Mouse (Mus musculus): ENCODE results near the gene Slc25a43.
A peak's percentile ranks its signal among the peaks of the same experiment; 100 is the strongest.
"Not testable (repeated sequence)": the region's sequence is repeated elsewhere in the genome, so short reads cannot be mapped to it uniquely, and the experiment has no call there.

Gene Slc25a43

GRCm38 (mm10) chrX:36789360-36789759, 45.9 kb downstream of the Slc25a43 start:
- DNase-seq (ENCODE audit: low spot score in 2 of 2), result no peak

- DNase-seq (ENCODE audit: low spot score in 2 of 2), result no peak
Observed at GRCm38 (mm10) chrX:36794571-36794970, 51.1 kb downstream of the Slc25a43 start.

GRCm38 (mm10) chrX:36795424-36796162, 52.1 kb downstream of the Slc25a43 start, which contains the start of gene Slc25a5:
Gene Slc25a5, plus strand, starts transcription at chrX:36795651.
- peak; percentile 84 for DNase-seq (ENCODE audit: low spot score in 2 of 2)

- peak; percentile 78 to 82 for DNase-seq (ENCODE audit: low spot score in 2 of 2)
Observed at GRCm38 (mm10) chrX:36796163-36796581, 52.7 kb downstream of the Slc25a43 start.

GRCm38 (mm10) chrX:36796734-36797133, 53.3 kb downstream of the Slc25a43 start:
- DNase-seq (ENCODE audit: low spot score in 2 of 2), result not testable (repeated sequence)

GRCm38 (mm10) chrX:36799131-36799879, 55.8 kb downstream of the Slc25a43 start:
- DNase-seq (ENCODE audit: low spot score in 2 of 2), result no peak

- no peak for DNase-seq (ENCODE audit: low spot score in 2 of 2)
Observed at GRCm38 (mm10) chrX:36803189-36803588, 59.7 kb downstream of the Slc25a43 start.

- peak; percentile 66 to 68 for DNase-seq (ENCODE audit: low spot score in 2 of 2)
Observed at GRCm38 (mm10) chrX:36804196-36804595, 60.7 kb downstream of the Slc25a43 start.

GRCm38 (mm10) chrX:36805466-36806235, 62.2 kb downstream of the Slc25a43 start:
- no peak for DNase-seq (ENCODE audit: low spot score in 2 of 2)

GRCm38 (mm10) chrX:36807360-36808317, 64.2 kb downstream of the Slc25a43 start:
- DNase-seq (ENCODE audit: low spot score in 2 of 2), result peak; percentile 90 to 91

- DNase-seq (ENCODE audit: low spot score in 2 of 2), result no peak
Observed at GRCm38 (mm10) chrX:36808318-36808683, 64.8 kb downstream of the Slc25a43 start.

GRCm38 (mm10) chrX:36811377-36811776, 67.9 kb downstream of the Slc25a43 start:
- no peak for DNase-seq (ENCODE audit: low spot score in 2 of 2)

GRCm38 (mm10) chrX:36814161-36814836, 70.8 kb downstream of the Slc25a43 start:
- DNase-seq (ENCODE audit: low spot score in 2 of 2), result no peak

GRCm38 (mm10) chrX:36815022-36815421, 71.6 kb downstream of the Slc25a43 start:
- no peak for DNase-seq (ENCODE audit: low spot score in 2 of 2)

- no peak for DNase-seq (ENCODE audit: low spot score in 2 of 2)
Observed at GRCm38 (mm10) chrX:36815439-36815838, 72.0 kb downstream of the Slc25a43 start.

GRCm38 (mm10) chrX:36816368-36816899, 73.0 kb downstream of the Slc25a43 start:
- no peak for DNase-seq (ENCODE audit: low spot score in 2 of 2)

- DNase-seq (ENCODE audit: low spot score in 2 of 2), result no peak
Observed at GRCm38 (mm10) chrX:36816953-36817441, 73.5 kb downstream of the Slc25a43 start.

GRCm38 (mm10) chrX:36819575-36819974, 76.1 kb downstream of the Slc25a43 start:
- DNase-seq (ENCODE audit: low spot score in 2 of 2), result no peak

GRCm38 (mm10) chrX:36820201-36820600, 76.7 kb downstream of the Slc25a43 start:
- DNase-seq (ENCODE audit: low spot score in 2 of 2), result peak in 1 of 2 experiments; percentile 27
